Mouse (Mus musculus) C2C12 (cell line): ENCODE measurements around the gene Cpt1a.

ENCODE experiments used
- CEBPB ChIP-seq: IDR thresholded peaks from one replicate; pipeline ENCODE4 v1.6.1; 2011; ENCODE audit warnings: low read depth, mild to moderate bottlenecking, control low read depth, moderate library complexity
- CTCF ChIP-seq: IDR thresholded peaks from one replicate; pipeline ENCODE4 v1.5.1; 2011; ENCODE audit not compliant: control insufficient read depth, insufficient read depth, insufficient read length
- MAX ChIP-seq: IDR thresholded peaks from one replicate; pipeline ENCODE4 v1.6.1; 2011; ENCODE audit warnings: mild to moderate bottlenecking, control low read depth
- MYOD1 ChIP-seq: IDR thresholded peaks from one replicate; pipeline ENCODE4 v1.6.1; 2011; ENCODE audit warnings: low read depth; ENCODE audit not compliant: control insufficient read depth, insufficient read length
- USF1 ChIP-seq: IDR thresholded peaks from one replicate; pipeline ENCODE4 v1.6.1; 2011; ENCODE audit warnings: low read depth, mild to moderate bottlenecking, control low read depth, moderate library complexity

GRCm38 (mm10) chr19:3419251-3419650 lies 97.1 kb downstream of the Cpt1a start:
- no peak for TF ChIP-seq CTCF
- TF ChIP-seq MAX = no peak
- no peak for TF ChIP-seq USF1
- peak; percentile 95 for TF ChIP-seq MYOD1
- no peak for TF ChIP-seq CEBPB
